In genomic region chr1:73970161-73970730, GRCm38 (mm10) we compare ENCODE assay signal across 12 mouse cellular contexts.
DNase-seq lines count a peak whose midpoint lies in the region; ATAC-seq and TF ChIP-seq lines count a peak whose summit lies in the region.
"Had no signal": no experiment of that assay in that cellular context is flagged by ENCODE, and none has a peak within 500 bp of the region (broad histone marks: within the 10 kb centered on the region; RNA-seq: fewer than 3 reads in every experiment).

No protein-coding gene starts in this region.

- H3K4me1 ChIP-seq in kidney, embryonic 14.5 days (ENCODE audit: control insufficient read depth, insufficient read depth, low read length) = peaks cover 30% of the 10 kb centered on the region
- peaks cover 2% of the 10 kb centered on the region for H3K4me1 ChIP-seq in embryonic facial prominence, embryonic 11.5 days (ENCODE audit: control insufficient read depth, insufficient read depth, low read length)
- peaks cover 61% of the 10 kb centered on the region for H3K4me1 ChIP-seq in limb, embryonic 13.5 days

- WGBS in kidney, embryonic 14.5 days = 4% methylated on average over 5 of the region's 5 CpGs
- WGBS in embryonic facial prominence, embryonic 11.5 days = 11% methylated on average over 5 of the region's 5 CpGs
- WGBS in limb, embryonic 13.5 days = 5% methylated on average over 5 of the region's 5 CpGs

- peak overlapping the region; percentile 68 for H3K27ac ChIP-seq in gastrocnemius, adult 2 months
- no peak overlapping the region for H3K27ac ChIP-seq in kidney, embryonic 14.5 days (ENCODE audit: low read depth, low read length)
- no peak overlapping the region for H3K27ac ChIP-seq in embryonic facial prominence, embryonic 11.5 days (replicated peaks; ENCODE audit: low read depth, low read length)
- H3K27ac ChIP-seq in limb, embryonic 13.5 days = peak overlapping the region; percentile 69; the same call in 1 of the 2 replicates
- H3K27ac ChIP-seq: left cerebral cortex, adult 2 months; liver, embryonic 15.5 days had no signal

- H3K9ac ChIP-seq in kidney, embryonic 14.5 days (ENCODE audit: low read depth, low read length) = no peak overlapping the region
- peak overlapping the region; percentile 9; the same call in 1 of the 2 replicates for H3K9ac ChIP-seq in embryonic facial prominence, embryonic 11.5 days (replicated peaks; ENCODE audit: low read length)
- H3K9ac ChIP-seq in limb, embryonic 13.5 days = peak overlapping the region; percentile 36; the same call in 1 of the 2 replicates
- H3K9ac ChIP-seq: liver, embryonic 15.5 days had no signal

- no peak overlapping the region for H3K4me3 ChIP-seq in gastrocnemius, adult 2 months
- no peak overlapping the region for H3K4me3 ChIP-seq in kidney, embryonic 14.5 days (ENCODE audit: low read length)
- H3K4me3 ChIP-seq in embryonic facial prominence, embryonic 11.5 days (ENCODE audit: low read depth, low read length) = no peak overlapping the region
- no peak overlapping the region for H3K4me3 ChIP-seq in limb, embryonic 13.5 days
- H3K4me3 ChIP-seq: left cerebral cortex, adult 2 months; liver, embryonic 15.5 days had no signal

- no peak for DNase-seq in gastrocnemius, adult 2 months
- no peak for DNase-seq in gastrocnemius, postnatal 10 days
- DNase-seq in kidney, postnatal 36 days = no peak
- DNase-seq in embryonic facial prominence, embryonic 11.5 days (ENCODE audit: low spot score) = peak; percentile 45
- DNase-seq in cerebellum, postnatal 10 days = no peak
- DNase-seq: cerebellum, adult 9-10 months; kidney, postnatal 4 days had no signal

- intact Hi-C loops in gastrocnemius, adult 2 months (cut with DNase I) = no loop called here

- H3K4me2 ChIP-seq in kidney, embryonic 14.5 days (replicated peaks; ENCODE audit: low read depth, low read length) = no peak overlapping the region
- H3K4me2 ChIP-seq in embryonic facial prominence, embryonic 11.5 days (ENCODE audit: low read depth, low read length) = no peak overlapping the region
- H3K4me2 ChIP-seq in limb, embryonic 13.5 days (replicated peaks) = no peak overlapping the region
- H3K4me2 ChIP-seq: liver, embryonic 15.5 days had no signal

- peaks cover 14% of the 10 kb centered on the region; the same call in 1 of the 2 replicates for H3K36me3 ChIP-seq in kidney, embryonic 14.5 days (ENCODE audit: control insufficient read depth, insufficient read depth, low read length)
- no peaks in the 10 kb centered on the region for H3K36me3 ChIP-seq in embryonic facial prominence, embryonic 11.5 days (replicated peaks; ENCODE audit: control insufficient read depth, insufficient read depth, low read depth, low read length)
- H3K36me3 ChIP-seq in limb, embryonic 13.5 days = peaks cover 47% of the 10 kb centered on the region

- ATAC-seq in kidney, embryonic 14.5 days (ENCODE audit: low FRiP score, low TSS enrichment) = peak; percentile 24
- ATAC-seq in embryonic facial prominence, embryonic 11.5 days (replicated peaks; ENCODE audit: insufficient number of reproducible peaks, low FRiP score, low TSS enrichment, low read depth) = no peak
- peak; percentile 22; the same call in 1 of the 2 replicates for ATAC-seq in limb, embryonic 13.5 days (ENCODE audit: low FRiP score, low read depth)
- ATAC-seq in CD4-positive, CD25-positive, alpha-beta regulatory T cell, adult 4 months = no peak

- no peaks in the 10 kb centered on the region for H3K27me3 ChIP-seq in kidney, embryonic 14.5 days (ENCODE audit: control insufficient read depth, insufficient read depth, low read length)
- H3K27me3 ChIP-seq in embryonic facial prominence, embryonic 11.5 days (ENCODE audit: control insufficient read depth, insufficient read depth, low read length) = no peaks in the 10 kb centered on the region
- no peaks in the 10 kb centered on the region for H3K27me3 ChIP-seq in limb, embryonic 13.5 days
- H3K27me3 ChIP-seq: liver, embryonic 15.5 days had no signal

- no peaks in the 10 kb centered on the region for H3K9me3 ChIP-seq in kidney, embryonic 14.5 days (ENCODE audit: control insufficient read depth, low read length)
- H3K9me3 ChIP-seq in embryonic facial prominence, embryonic 11.5 days (replicated peaks; ENCODE audit: control insufficient read depth, low read length) = no peaks in the 10 kb centered on the region
- no peaks in the 10 kb centered on the region for H3K9me3 ChIP-seq in limb, embryonic 13.5 days
- H3K9me3 ChIP-seq: liver, embryonic 15.5 days had no signal

- no peak for TF ChIP-seq CTCF in gastrocnemius, adult 2 months (IDR thresholded peaks at IDR 0.05)

Comparison
In these comparisons a context has a peak if more than half of its experiments do, and no peak if none do; other contexts are left out.
1. H3K27ac ChIP-seq: peak in gastrocnemius, adult 2 months (single experiment) and limb, embryonic 13.5 days (single experiment); none in kidney, embryonic 14.5 days (single experiment) and embryonic facial prominence, embryonic 11.5 days (single experiment).
2. ATAC-seq: peak in kidney, embryonic 14.5 days (single experiment) and limb, embryonic 13.5 days (single experiment); none in embryonic facial prominence, embryonic 11.5 days (single experiment) and CD4-positive, CD25-positive, alpha-beta regulatory T cell, adult 4 months (single experiment).